Mouse (Mus musculus) left cerebral cortex, adult 2 months (tissue): ENCODE data around the gene Galnt6. TPM values are rescaled to one million over a fixed set of nuclear protein-coding genes. Genes with fewer than 3 reads are reported as not detected.

Experiments used
- DNase-seq, 2 experiments: peaks; one replicate each; pipeline ENCODE4 v3.0.0; 2021 to 2022; ENCODE audit warnings: low spot score in 2 of 2, mixed read lengths in 1 of 2; ENCODE audit errors: extremely low spot score in 1 of 2
- H3K27ac ChIP-seq: fragments of 200-600 bp; 2 replicates; pipeline ENCODE4 v1.8.1; 2022
- H3K4me3 ChIP-seq: fragments of 200-600 bp; 2 replicates; pipeline ENCODE4 v1.8.1; 2022
- CTCF ChIP-seq: fragments of 200-600 bp; IDR thresholded peaks from 2 replicates; pipeline ENCODE4 v1.8.1; 2022; ENCODE audit warnings: antibody characterized with exemption, mild to moderate bottlenecking, moderate library complexity
- intact Hi-C: fragments of 180-260 bp; cut with DNase I; formaldehyde crosslinking; loops from one replicate; pipeline ENCODE4 v1.15.1; 2025
- total RNA-seq, 2 experiments: library from RNA; stranded (reverse); gene quantifications; 2 replicates each; pipeline ENCODE4 v1.2.3; 2021

Galnt6 gene
- total RNA-seq, 2 experiments from 2014 or later: 4.8 to 4.9 TPM

DNA sequence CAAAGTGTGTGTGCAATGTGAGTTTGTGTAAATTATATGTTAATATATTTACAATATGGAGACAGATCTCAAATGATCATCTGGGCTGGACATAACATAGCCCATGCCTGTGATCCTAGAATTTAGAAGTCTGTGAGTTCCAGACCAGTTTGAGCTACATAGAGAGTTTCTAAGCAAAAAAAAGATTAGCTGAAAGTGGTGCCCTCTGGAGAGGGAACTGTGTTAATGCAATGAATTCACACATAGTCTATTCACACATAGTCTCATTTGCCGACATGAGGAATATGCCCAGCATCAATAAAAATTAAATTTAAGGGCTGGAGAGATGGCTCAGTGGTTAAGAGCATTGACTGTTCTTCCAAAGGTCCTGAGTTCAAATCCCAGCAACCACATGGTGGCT lies 52.7 kb downstream of the Galnt6 start:
- intact Hi-C loops: loop anchor here (5.0 kb wide), 1 partner anchor 39 kb away; the partner anchor contains the start of gene Smagp
- Histone ChIP-seq H3K4me3 (no peak overlapping the region), H3K27ac (no peak overlapping the region)
- TF ChIP-seq CTCF: peak; percentile 21
- no peak for DNase-seq

DNA sequence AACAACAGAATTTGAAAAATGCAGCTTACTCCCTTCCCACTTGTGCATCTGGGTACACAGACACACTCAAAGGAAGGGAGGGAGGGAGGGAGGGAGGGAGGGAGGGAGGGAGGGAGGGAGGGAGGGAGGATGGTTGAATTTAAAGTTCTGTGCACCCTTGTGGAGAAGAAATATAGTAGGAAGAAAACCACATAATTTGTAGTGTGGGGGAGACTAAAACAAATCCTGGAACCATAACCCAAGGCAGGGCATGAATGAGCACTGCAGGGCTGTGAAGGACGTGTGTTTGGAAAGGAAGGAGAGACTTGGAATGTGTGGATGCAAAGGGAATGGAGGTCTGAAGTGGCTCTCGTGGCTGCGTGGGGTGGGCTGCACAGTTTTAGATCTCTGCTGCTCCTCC lies 53.7 kb downstream of the Galnt6 start:
- DNase-seq: no peak
- TF ChIP-seq CTCF: no peak
- intact Hi-C loops: loop anchor here (5.0 kb wide), 1 partner anchor 38 kb away; the partner anchor contains the start of gene Smagp
- H3K4me3 ChIP-seq: no peak overlapping the region
- no peak overlapping the region for H3K27ac ChIP-seq

DNA sequence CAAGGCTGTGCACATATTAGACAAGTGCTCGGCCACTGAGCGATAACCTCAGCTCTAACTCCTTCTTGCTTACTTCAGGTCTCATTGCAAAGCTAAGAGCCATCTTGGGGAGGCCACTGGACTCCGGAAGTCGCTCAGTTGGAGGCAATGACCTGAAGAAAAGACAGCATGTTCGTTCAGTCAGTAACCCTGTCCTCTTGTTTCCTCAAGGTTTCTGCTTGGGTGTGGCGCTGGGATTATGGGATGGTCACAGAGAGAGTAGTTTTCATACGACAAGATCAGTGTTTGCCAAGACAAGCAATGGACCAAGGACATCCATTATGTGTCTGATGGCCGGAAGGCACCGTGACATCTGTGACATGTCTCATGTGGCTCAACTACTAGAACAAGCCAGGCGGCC lies 54.6 kb downstream of the Galnt6 start:
- Histone ChIP-seq H3K4me3 (no peak overlapping the region), H3K27ac (no peak overlapping the region)
- no peak for DNase-seq
- intact Hi-C loops: no loop called here
- TF ChIP-seq CTCF: no peak

DNA sequence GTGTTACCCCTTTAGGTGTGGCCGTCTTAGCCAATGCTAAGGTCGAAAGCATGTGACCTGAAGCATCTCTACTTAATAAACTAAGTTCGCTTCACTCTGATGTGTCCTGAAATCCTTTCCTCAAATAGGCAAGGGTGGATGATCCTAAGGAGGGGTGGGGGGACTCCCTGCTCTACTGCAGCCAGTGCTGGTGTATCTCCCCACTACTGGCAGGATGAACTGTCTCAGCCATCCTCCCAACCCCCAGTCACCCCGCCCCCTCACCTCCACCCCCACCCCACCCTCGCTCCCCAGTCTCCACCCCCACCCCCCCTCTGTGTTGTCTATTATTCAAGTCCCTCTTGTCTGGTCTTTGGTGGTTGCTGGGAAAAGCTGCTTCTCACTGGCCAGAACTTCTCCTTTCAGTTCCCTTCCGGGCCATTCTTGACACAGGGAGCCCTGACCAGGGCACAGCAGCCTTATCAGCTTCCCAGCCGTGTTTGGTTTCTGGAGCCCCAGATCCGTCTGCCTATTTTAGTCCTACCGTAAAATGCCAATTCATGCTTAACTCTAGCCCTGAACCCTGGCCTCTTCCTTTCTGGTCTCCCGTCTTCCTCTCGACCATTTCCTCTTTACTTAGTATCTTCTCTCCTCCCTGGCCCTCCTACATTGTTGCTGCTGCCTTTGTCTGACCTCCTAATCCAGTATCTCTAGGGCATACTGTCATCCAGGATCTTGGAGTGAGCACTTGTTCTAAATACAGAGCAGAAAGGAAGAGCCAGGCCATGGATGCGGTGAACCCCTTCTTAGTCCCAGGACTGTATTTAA lies 55.4 kb downstream of the Galnt6 start:
- intact Hi-C loops: no loop called here
- no peak for DNase-seq
- Histone ChIP-seq H3K27ac (no peak overlapping the region), H3K4me3 (no peak overlapping the region)
- TF ChIP-seq CTCF: no peak

DNA sequence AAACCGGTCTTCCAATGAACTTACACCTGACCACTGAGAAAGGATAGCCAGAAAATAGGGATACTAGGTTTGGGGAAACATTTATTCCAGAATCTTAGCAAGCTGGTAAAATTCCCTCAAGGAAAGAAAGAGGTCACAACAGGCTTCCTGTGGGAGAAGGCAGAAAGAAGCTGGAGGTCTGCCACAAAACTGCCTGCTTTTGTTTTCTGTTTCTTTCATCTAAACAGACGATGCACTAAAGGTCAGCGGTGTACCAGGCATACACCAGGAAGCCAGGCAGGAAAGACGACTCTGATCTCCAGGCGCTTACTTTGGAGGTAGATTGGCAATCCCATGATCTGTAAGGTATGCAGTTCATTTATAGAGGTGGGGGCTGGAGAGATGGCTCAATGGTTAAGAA lies 58.3 kb downstream of the Galnt6 start:
- TF ChIP-seq CTCF: no peak
- Histone ChIP-seq H3K27ac (no peak overlapping the region), H3K4me3 (no peak overlapping the region)
- no peak for DNase-seq
- intact Hi-C loops: no loop called here

DNA sequence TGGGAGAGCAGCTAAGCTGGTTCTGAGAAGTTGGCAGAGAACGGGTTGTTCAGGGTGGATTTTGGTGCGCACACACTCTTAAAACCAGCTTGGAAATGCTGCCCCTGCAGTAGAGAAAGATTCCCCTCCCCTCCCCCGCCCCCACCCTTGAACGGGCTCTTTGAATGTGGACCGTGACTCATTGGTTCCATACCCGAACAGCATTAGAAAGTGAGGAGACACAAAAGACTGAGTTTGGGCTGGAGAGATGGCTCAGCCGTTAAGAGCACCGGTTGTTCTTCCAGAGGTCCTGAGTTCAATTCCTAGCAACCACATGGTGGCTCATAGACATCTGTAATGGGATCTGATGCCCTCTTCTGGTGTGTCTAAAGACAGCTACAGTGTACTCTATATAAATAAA lies 59.2 kb downstream of the Galnt6 start:
- intact Hi-C loops: no loop called here

DNA sequence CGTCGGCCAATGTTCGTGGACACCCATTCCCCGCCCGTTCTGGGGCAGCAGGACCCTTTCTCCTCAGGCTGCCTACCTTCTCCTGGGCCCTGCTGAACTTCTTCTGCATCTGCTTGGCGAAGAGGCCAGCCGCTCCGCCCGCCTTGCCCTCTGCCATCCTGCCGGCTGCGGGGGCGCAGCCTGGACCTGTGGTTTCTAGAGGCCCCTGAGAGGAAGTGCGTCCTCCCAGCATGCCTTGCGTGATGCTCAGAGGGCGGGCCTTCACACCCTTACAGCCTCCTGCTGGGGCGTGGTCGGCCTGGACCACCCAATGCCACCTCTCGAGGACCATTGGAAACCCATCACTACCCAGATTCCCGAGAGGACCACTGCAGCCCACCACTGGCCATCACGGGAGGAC lies 59.8 kb downstream of the Galnt6 start, which contains the start of gene Bin2:
Bin2 (minus strand) TSS at position 217 of the 400 bp plus-strand sequence.
- DNase-seq: peak in 1 of 2 experiments; percentile 18
- TF ChIP-seq CTCF: no peak
- intact Hi-C loops: no loop called here
- Histone ChIP-seq H3K4me3 (no peak within 1 kb of the TSS), H3K27ac (no peak within 1 kb of the TSS)

More for the DNA sequence above, 59.2 kb downstream of the Galnt6 start:
- no peak for DNase-seq
- Histone ChIP-seq H3K4me3 (no peak overlapping the region), H3K27ac (no peak overlapping the region)
- TF ChIP-seq CTCF: no peak

DNA sequence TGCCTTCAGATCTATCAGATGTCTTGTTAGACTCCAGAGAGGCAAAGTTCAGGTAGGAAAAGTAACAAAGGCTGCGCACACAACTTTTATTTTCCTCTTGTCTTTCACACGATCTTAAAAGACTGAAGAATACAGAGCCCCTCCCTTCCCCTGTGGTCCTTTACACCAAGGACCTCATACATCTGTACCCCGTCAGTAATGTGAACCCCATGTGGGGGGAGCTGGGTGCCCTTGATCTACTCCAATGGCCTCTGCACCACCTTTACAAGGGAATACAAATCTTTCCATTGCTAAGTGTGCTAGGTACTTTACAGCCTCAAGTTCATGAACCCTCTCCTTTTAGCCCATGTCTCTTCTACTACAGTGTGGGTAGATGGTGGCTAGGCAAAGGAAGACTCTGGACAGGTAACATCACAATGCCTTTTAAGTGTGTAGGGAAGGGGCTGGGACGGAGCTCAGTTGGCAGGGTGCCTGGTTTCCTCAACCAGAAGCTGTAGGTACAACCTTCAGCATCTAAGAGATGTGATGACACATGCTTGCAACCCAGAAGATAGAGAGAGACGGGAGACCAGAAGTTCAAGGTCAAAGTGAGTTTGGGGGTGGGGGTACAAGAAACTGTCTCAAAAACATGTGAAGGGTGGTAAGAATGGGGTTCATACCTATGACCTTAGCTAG lies 61.2 kb downstream of the Galnt6 start:
- no peak for DNase-seq
- Histone ChIP-seq H3K4me3 (no peak overlapping the region), H3K27ac (no peak overlapping the region)
- TF ChIP-seq CTCF: no peak
- intact Hi-C loops: no loop called here

DNA sequence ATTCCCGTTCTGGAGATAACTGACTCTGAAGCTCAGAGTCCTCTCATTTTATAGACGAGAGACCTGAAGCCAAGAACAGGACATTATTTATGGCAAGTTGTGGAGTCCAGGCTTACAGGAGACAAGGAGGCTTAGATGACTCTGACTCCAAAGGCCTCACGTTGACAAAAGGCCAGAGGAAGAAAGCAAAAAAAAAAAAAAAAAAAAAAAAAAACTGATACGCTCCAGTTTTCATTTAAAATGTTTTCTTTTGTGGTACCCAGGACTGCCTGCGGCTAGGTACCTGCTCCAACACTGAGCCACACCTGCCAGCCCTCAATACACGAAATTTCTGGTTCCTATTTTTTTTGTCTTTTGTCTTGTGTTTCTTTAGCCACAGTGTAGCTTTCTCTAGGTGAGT lies 61.8 kb downstream of the Galnt6 start:
- no peak overlapping the region for H3K27ac ChIP-seq
- no peak overlapping the region for H3K4me3 ChIP-seq
- no peak for TF ChIP-seq CTCF
- DNase-seq: no peak
- intact Hi-C loops: no loop called here

DNA sequence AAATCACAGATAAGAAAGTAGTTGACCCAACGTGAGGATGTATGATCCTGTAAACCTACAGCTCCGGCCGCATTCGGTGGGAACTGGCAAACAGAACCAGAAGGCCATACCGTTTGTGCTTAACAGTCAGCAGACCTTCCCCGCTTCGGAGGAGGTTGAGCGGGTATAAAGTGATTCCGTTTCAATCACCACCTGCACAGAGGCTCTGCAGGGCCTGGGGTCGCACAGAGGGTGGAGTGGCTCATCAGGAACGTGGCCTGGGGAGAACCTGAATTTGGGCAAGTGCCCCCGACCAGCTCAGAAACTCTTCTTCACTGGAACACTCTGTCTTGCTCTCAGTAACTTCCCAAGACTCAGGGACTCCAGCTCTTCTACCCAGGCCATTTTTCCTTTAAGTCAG lies 62.3 kb downstream of the Galnt6 start:
- intact Hi-C loops: no loop called here
- no peak overlapping the region for H3K27ac ChIP-seq
- no peak overlapping the region for H3K4me3 ChIP-seq
- DNase-seq: no peak
- no peak for TF ChIP-seq CTCF

DNA sequence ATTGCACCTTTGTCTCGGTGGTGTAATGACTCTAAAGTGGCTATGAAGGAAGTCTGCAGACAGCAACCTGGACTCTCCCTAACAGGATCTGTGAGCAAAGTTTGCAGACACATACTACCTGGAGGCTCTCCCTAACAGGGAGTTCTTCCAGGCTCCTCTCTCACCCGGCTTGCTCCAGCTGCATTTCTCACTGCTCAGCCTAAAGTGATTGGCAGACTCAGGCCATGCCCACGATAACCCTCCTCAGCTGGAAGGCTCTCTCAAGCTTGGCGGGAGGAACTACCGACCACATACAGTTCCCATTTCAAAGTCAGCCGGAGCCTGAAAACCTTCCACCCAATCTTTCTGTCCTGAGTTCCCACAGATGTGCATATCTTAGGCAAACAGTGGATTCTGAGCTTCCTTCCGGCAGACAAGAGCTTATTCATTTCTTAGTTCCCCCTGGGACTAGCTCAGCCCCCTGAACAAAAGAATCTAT lies 62.9 kb downstream of the Galnt6 start:
- DNase-seq: no peak
- Histone ChIP-seq H3K27ac (no peak overlapping the region), H3K4me3 (no peak overlapping the region)
- TF ChIP-seq CTCF: no peak
- intact Hi-C loops: no loop called here

DNA sequence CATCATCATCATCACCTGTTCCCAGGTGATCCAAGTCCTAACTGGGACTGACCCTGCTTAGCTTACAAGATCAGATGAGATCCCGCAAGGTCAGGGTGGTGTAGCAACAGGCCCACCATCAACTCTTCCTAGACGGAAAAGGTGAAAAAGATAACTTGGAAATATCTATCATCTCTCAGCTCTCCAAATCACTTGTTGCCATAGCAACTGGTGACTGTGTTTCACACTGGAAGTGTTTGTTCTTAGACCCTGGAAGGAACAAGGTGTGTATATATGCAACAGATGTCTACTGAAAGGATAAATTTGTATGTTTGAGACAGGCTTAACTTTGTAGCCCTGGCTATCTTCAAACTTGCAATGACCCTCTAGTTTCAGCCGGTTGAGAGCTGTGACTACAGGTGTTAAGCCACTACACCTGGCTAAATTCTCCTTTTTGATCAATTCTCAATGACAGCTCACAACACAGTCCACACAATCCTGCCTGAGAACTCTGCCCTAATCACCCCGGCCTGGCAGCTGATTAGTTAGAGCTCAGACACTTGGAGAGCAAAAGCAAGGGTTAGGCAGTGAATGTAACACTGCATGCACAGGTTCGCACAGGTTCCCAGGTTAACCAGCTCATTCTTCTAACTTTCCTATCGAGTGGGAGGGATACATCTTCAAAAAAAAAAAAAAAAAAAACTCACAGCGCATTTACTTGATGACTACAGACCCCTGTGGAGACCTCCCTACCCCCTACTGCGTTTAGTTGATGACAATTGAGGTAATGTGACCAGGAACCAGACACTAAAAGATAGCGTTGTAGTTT lies 63.6 kb downstream of the Galnt6 start:
- DNase-seq: no peak
- no peak overlapping the region for H3K4me3 ChIP-seq
- H3K27ac ChIP-seq: no peak overlapping the region
- TF ChIP-seq CTCF: no peak
- intact Hi-C loops: no loop called here
